Mouse (Mus musculus): ENCODE measurements around the gene Nav2.

DNA sequence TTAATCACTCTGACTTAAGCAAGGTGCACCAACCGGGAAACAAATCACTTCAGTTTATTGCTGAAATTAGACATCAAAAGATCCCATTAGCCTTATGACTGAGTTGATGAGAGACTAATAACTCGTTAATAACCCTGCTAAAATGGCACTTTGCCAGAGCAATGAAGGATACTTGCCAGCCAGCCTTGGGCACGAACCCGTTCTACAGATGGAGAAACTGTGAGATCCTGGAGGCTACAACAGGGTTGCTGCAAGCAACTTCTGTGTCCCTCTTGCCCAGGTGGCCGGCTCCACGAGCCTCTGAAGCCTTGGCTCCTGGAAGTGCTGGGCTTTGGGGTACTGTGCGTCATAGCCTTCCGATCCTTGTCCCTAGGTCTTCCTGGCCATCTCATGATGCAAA, 681.1 kb downstream of the Nav2 start:
- no peak for TF ChIP-seq POU5F1 (IDR thresholded peaks at IDR 0.05; ENCODE audit: borderline replicate concordance, low read length)
- no peak for TF ChIP-seq CTCF (conservative IDR thresholded peaks at IDR 0.05; ENCODE audit: low read length)

Measured in E14TG2a.4 (cell line).